Mouse (Mus musculus): ENCODE results near the gene Mpv17. TPM values are rescaled to one million over a fixed set of nuclear protein-coding genes. Genes with fewer than 3 reads are reported as not detected.

Gene Mpv17
- polyA plus RNA-seq, 1 experiment from 2014 or later, result 76.8 TPM

GRCm38 (mm10) chr5:31094100-31094798 is 59.8 kb downstream of the Mpv17 start:
- Histone ChIP-seq H3K9me3 (replicated peaks) (no peaks in the 10 kb centered on the region), H3K36me3 (no peaks in the 10 kb centered on the region), H3K4me1 (peaks cover 36% of the 10 kb centered on the region), H3K4me3 (replicated peaks) (peak overlapping the region; percentile 44), H3K27me3 (peaks cover 100% of the 10 kb centered on the region), H3K27ac (no peak overlapping the region), H3K4me2 (peak overlapping the region; percentile 76), H3K9ac (no peak overlapping the region)
- 2% methylated on average over 29 of the region's 29 CpGs for WGBS
- no peak for ATAC-seq (replicated peaks; ENCODE audit: low FRiP score)

DNA sequence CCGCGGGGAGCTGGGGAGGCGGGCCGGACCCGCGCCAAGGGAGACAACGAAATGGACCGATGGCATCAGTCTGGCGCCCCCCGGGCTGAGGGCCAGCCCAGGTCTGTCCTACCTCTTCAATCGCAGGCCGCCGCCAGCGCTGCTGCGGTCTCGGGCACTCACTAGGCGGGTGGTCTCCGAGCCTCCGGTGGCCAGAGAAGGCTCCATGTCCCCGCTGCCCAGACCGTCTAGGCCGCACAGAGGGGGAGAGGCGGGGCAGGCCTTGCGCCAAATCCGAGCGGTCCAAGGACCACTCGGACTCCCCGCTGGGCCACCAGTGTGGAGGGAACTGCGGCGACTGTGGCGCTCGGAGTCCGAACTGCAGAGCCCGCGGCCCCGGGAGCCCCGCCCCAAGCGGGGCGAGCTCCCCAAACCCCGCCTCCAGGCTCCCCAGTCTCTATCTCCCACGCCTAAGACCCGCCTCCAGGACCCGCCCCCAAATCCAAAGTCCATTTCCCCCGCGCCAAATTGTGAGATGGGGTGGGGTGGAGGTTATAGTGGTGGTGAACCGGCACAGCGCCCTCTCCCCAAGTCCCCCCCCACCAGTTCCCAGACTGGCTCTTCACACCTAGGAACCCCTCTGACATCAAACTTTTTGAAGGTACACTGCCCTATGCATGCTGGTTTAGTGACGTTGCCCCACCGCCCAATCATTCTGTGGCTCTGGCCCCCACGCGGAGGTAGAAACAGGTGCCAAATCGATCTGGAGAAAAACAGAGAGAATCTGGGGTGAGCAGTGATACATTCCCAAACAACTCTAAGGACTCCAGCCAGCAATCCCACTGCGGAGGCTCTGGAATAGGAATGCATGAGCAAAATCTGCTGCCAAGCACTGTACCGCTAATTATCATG is 60.7 kb downstream of the Mpv17 start:
- peak overlapping the region; percentile 29 for H3K9ac ChIP-seq
- peak overlapping the region; percentile 44 for H3K4me3 ChIP-seq (replicated peaks)
- WGBS, result under 1% methylated on average over 54 of the region's 54 CpGs
- H3K27me3 ChIP-seq, result peaks cover 100% of the 10 kb centered on the region
- no peaks in the 10 kb centered on the region for H3K36me3 ChIP-seq
- H3K4me1 ChIP-seq, result peaks cover 36% of the 10 kb centered on the region
- H3K27ac ChIP-seq, result no peak overlapping the region
- no peaks in the 10 kb centered on the region for H3K9me3 ChIP-seq (replicated peaks)
- ATAC-seq (replicated peaks; ENCODE audit: low FRiP score), result peak; percentile 67
- H3K4me2 ChIP-seq, result peak overlapping the region; percentile 76

DNA sequence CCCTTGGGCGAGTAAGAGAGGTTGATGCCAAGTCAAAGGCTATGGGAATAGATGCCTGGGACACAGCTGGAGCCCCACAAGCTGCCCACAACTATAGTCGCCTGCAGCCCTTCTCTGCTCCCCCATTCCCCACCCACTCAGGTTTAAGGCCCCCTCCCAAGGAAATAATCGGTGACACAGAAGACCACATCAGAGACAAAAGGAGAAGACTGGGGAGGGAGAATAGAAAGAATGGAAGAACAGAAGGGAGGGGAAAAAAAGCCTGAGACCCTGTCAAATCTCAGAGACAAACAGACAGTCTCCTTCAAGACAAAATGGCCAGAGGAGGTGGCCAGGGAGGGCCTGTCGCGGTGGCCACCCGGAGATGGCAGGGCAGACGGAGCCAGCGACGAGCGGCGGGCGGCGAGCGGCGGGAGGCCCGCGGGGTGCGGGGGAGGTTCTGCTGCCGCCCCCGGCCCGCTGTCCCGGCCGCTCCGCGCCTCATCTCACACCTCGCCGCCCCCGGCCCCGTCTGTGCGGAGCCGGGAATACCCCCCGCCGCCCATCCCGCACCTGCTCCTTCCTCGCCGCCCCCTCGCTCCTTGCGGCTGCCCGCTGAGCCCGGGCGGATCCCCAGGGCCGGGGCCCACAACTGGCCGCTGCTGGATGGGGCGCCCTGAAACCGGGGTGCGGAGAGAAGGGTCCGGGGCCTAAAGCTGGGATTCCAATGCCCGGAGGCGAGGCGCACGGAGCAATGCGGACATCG is 61.6 kb downstream of the Mpv17 start:
- H3K9me3 ChIP-seq (replicated peaks), result no peaks in the 10 kb centered on the region
- peaks cover 99% of the 10 kb centered on the region for H3K27me3 ChIP-seq
- WGBS, result 2% methylated on average over 52 of the region's 53 CpGs
- no peak overlapping the region for H3K27ac ChIP-seq
- peak overlapping the region; percentile 76 for H3K4me2 ChIP-seq
- H3K36me3 ChIP-seq, result no peaks in the 10 kb centered on the region
- ATAC-seq (replicated peaks; ENCODE audit: low FRiP score), result peak; percentile 9; the same call in 1 of the 2 replicates
- peaks cover 36% of the 10 kb centered on the region for H3K4me1 ChIP-seq
- H3K9ac ChIP-seq, result peak overlapping the region; percentile 29; the same call in 1 of the 2 replicates
- H3K4me3 ChIP-seq (replicated peaks), result peak overlapping the region; percentile 44

Other genes with a start within 250 kb of the Mpv17 start
- 491 and 504 TPM in 2 replicates for gene Ost4, start 246.5 kb downstream of the Mpv17 start, polyA plus RNA-seq (2015; fragmentation: Nextera tagmentation; extraction: Ambion mirVana)
- 258 and 306 TPM in 2 replicates for gene Emilin1, start 240.8 kb downstream of the Mpv17 start, polyA plus RNA-seq (2015; fragmentation: Nextera tagmentation; extraction: Ambion mirVana)
- 29.3 and 29.7 TPM in 2 replicates for gene Khk, start 232.8 kb downstream of the Mpv17 start, polyA plus RNA-seq (2015; fragmentation: Nextera tagmentation; extraction: Ambion mirVana)
- 12.5 and 17.4 TPM in 2 replicates for gene Cgref1, start 208.7 kb downstream of the Mpv17 start, polyA plus RNA-seq (2015; fragmentation: Nextera tagmentation; extraction: Ambion mirVana)
- gene Preb, start 193.9 kb downstream of the Mpv17 start, polyA plus RNA-seq (2015; fragmentation: Nextera tagmentation; extraction: Ambion mirVana), result 146 and 151 TPM in 2 replicates
- gene Tcf23, start 185.6 kb downstream of the Mpv17 start, polyA plus RNA-seq (2015; fragmentation: Nextera tagmentation; extraction: Ambion mirVana), result 1.6 and 1.8 TPM in 2 replicates
- 145 and 149 TPM in 2 replicates for gene Atraid, start 105.9 kb downstream of the Mpv17 start, polyA plus RNA-seq (2015; fragmentation: Nextera tagmentation; extraction: Ambion mirVana)
- gene Slc5a6, start 105.3 kb downstream of the Mpv17 start, polyA plus RNA-seq (2015; fragmentation: Nextera tagmentation; extraction: Ambion mirVana), result 10.4 and 11.8 TPM in 2 replicates
- 32.5 and 36.2 TPM in 2 replicates for gene Cad, start 99.5 kb downstream of the Mpv17 start, polyA plus RNA-seq (2015; fragmentation: Nextera tagmentation; extraction: Ambion mirVana)
- gene Dnajc5g, start 48.0 kb downstream of the Mpv17 start, polyA plus RNA-seq (2015; fragmentation: Nextera tagmentation; extraction: Ambion mirVana), result not detected in 2 replicates
- 2.8 and 3.1 TPM in 2 replicates for gene Slc30a3, start 46.0 kb downstream of the Mpv17 start, polyA plus RNA-seq (2015; fragmentation: Nextera tagmentation; extraction: Ambion mirVana)
- 1.2 and 1.6 TPM in 2 replicates for gene Trim54, start 37.5 kb downstream of the Mpv17 start, polyA plus RNA-seq (2015; fragmentation: Nextera tagmentation; extraction: Ambion mirVana)
- not detected in 2 replicates for gene Ucn, start 15.4 kb downstream of the Mpv17 start, polyA plus RNA-seq (2015; fragmentation: Nextera tagmentation; extraction: Ambion mirVana)
- 2.0 and 2.1 TPM in 2 replicates for gene Gm29609, start 25.7 kb upstream of the Mpv17 start, polyA plus RNA-seq (2015; fragmentation: Nextera tagmentation; extraction: Ambion mirVana)
- gene Gtf3c2, start 25.9 kb upstream of the Mpv17 start, polyA plus RNA-seq (2015; fragmentation: Nextera tagmentation; extraction: Ambion mirVana), result 83.0 and 93.5 TPM in 2 replicates
- gene Snx17, start 39.0 kb upstream of the Mpv17 start, polyA plus RNA-seq (2015; fragmentation: Nextera tagmentation; extraction: Ambion mirVana), result 140 and 148 TPM in 2 replicates
- gene Eif2b4, start 39.2 kb upstream of the Mpv17 start, polyA plus RNA-seq (2015; fragmentation: Nextera tagmentation; extraction: Ambion mirVana), result 64.9 and 65.9 TPM in 2 replicates
- 9.1 and 11.9 TPM in 2 replicates for gene Zfp513, start 48.1 kb upstream of the Mpv17 start, polyA plus RNA-seq (2015; fragmentation: Nextera tagmentation; extraction: Ambion mirVana)
- 130 and 144 TPM in 2 replicates for gene Ppm1g, start 66.4 kb upstream of the Mpv17 start, polyA plus RNA-seq (2015; fragmentation: Nextera tagmentation; extraction: Ambion mirVana)
- gene Nrbp1, start 86.6 kb upstream of the Mpv17 start, polyA plus RNA-seq (2015; fragmentation: Nextera tagmentation; extraction: Ambion mirVana), result 156 and 171 TPM in 2 replicates
- gene Gm9970, start 87.0 kb upstream of the Mpv17 start, polyA plus RNA-seq (2015; fragmentation: Nextera tagmentation; extraction: Ambion mirVana), result 0.83 TPM in 1 of 2 replicates, not detected in the other
- 21.5 and 25.1 TPM in 2 replicates for gene Krtcap3, start 97.4 kb upstream of the Mpv17 start, polyA plus RNA-seq (2015; fragmentation: Nextera tagmentation; extraction: Ambion mirVana)
- 36.3 and 36.9 TPM in 2 replicates for gene Ift172, start 136.9 kb upstream of the Mpv17 start, polyA plus RNA-seq (2015; fragmentation: Nextera tagmentation; extraction: Ambion mirVana)
- 42.3 and 46.2 TPM in 2 replicates for gene Fndc4, start 141.8 kb upstream of the Mpv17 start, polyA plus RNA-seq (2015; fragmentation: Nextera tagmentation; extraction: Ambion mirVana)
- 0.21 and 0.70 TPM in 2 replicates for gene Gckr, start 143.2 kb upstream of the Mpv17 start, polyA plus RNA-seq (2015; fragmentation: Nextera tagmentation; extraction: Ambion mirVana)